Mouse (Mus musculus) embryonic facial prominence, embryonic 13.5 days (tissue): Measurements from ENCODE around the gene Tmem160. TPM values are rescaled to one million over a fixed set of nuclear protein-coding genes. Genes with fewer than 3 reads are reported as not detected.

Source experiments
- ATAC-seq: fragments of 200-750 bp; cut with Nextera tagmentation; 2 replicates; pipeline ENCODE4 v1.8.0; 2017; ENCODE audit warnings: low read depth; ENCODE audit not compliant: insufficient number of reproducible peaks, insufficient read depth, low FRiP score, low TSS enrichment
- H3K27ac ChIP-seq: fragments of 300-500 bp; sonication (generic); 2 replicates; pipeline ENCODE4 v1.5.1; 2015; ENCODE audit warnings: moderate library complexity, mild to moderate bottlenecking, inconsistent platforms
- H3K27me3 ChIP-seq: fragments of 300-500 bp; sonication (generic); 2 replicates; pipeline ENCODE4 v1.6.1; 2015; ENCODE audit warnings: mild to moderate bottlenecking, inconsistent platforms
- H3K36me3 ChIP-seq: fragments of 300-500 bp; sonication (generic); 2 replicates; pipeline ENCODE4 v1.6.1; 2015; ENCODE audit warnings: mild to moderate bottlenecking, inconsistent platforms
- H3K4me1 ChIP-seq: fragments of 300-500 bp; sonication (generic); 2 replicates; pipeline ENCODE4 v1.6.1; 2015; ENCODE audit warnings: inconsistent platforms
- H3K4me2 ChIP-seq: fragments of 300-500 bp; sonication (generic); 2 replicates; pipeline ENCODE4 v1.6.1; 2015; ENCODE audit warnings: moderate library complexity, mild to moderate bottlenecking, inconsistent platforms
- H3K4me3 ChIP-seq: fragments of 300-500 bp; sonication (generic); 2 replicates; pipeline ENCODE4 v1.5.1; 2015; ENCODE audit warnings: mild to moderate bottlenecking, inconsistent platforms
- H3K9ac ChIP-seq: fragments of 300-500 bp; sonication (generic); 2 replicates; pipeline ENCODE4 v1.6.1; 2015; ENCODE audit warnings: mild to moderate bottlenecking, inconsistent platforms
- H3K9me3 ChIP-seq: fragments of 300-500 bp; sonication (generic); 2 replicates; pipeline ENCODE4 v1.6.1; 2016; ENCODE audit warnings: inconsistent platforms
- WGBS: fragments of 180-500 bp; shearing (Covaris S2); methylation state at CpG from one replicate; pipeline ENCODE4 v1.1.7; 2015; ENCODE audit warnings: mixed read lengths; 5-methylcytosine and 5-hydroxymethylcytosine counted together
- polyA plus RNA-seq: library from polyadenylated mRNA; unstranded; fragments of >200 nt; fragmentation: Nextera tagmentation; extraction: Ambion mirVana; gene quantifications from 2 replicates; pipeline ENCODE4 v1.2.1, GENCODE M21; 2015

Tmem160 gene
- polyA plus RNA-seq, 1 experiment from 2014 or later, result 52.1 TPM

GRCm38 (mm10) chr7:16493361-16493760 is 40.8 kb downstream of the Tmem160 start:
- ATAC-seq, result no peak
- 35% methylated on average over 2 of the region's 2 CpGs for WGBS

GRCm38 (mm10) chr7:16496260-16496659 is 43.7 kb downstream of the Tmem160 start:
- H3K9ac ChIP-seq, result no peak overlapping the region
- WGBS, result 82% methylated on average over 3 of the region's 3 CpGs
- H3K9me3 ChIP-seq, result no peaks in the 10 kb centered on the region
- ATAC-seq, result no peak
- no peak overlapping the region for H3K4me3 ChIP-seq
- H3K4me1 ChIP-seq, result peaks cover 5% of the 10 kb centered on the region; the same call in 1 of the 2 replicates
- peaks cover 54% of the 10 kb centered on the region for H3K36me3 ChIP-seq
- no peaks in the 10 kb centered on the region for H3K27me3 ChIP-seq
- no peak overlapping the region for H3K27ac ChIP-seq
- H3K4me2 ChIP-seq, result no peak overlapping the region

More at GRCm38 (mm10) chr7:16493361-16493760, 40.8 kb downstream of the Tmem160 start:
- Histone ChIP-seq H3K36me3 (peaks cover 36% of the 10 kb centered on the region), H3K27me3 (no peaks in the 10 kb centered on the region), H3K27ac (no peak overlapping the region), H3K4me2 (no peak overlapping the region), H3K4me3 (no peak overlapping the region), H3K4me1 (peaks cover 5% of the 10 kb centered on the region; the same call in 1 of the 2 replicates), H3K9ac (no peak overlapping the region), H3K9me3 (no peaks in the 10 kb centered on the region)

GRCm38 (mm10) chr7:16499671-16500104 is 47.1 kb downstream of the Tmem160 start:
- WGBS, result 81% methylated on average over 6 of the region's 6 CpGs
- no peak for ATAC-seq
- no peaks in the 10 kb centered on the region for H3K4me1 ChIP-seq
- no peak overlapping the region for H3K27ac ChIP-seq
- no peak overlapping the region for H3K9ac ChIP-seq
- no peaks in the 10 kb centered on the region for H3K27me3 ChIP-seq
- H3K9me3 ChIP-seq, result no peaks in the 10 kb centered on the region
- H3K36me3 ChIP-seq, result peaks cover 81% of the 10 kb centered on the region
- H3K4me2 ChIP-seq, result no peak overlapping the region
- H3K4me3 ChIP-seq, result no peak overlapping the region

- Histone ChIP-seq H3K36me3 (peaks cover 84% of the 10 kb centered on the region), H3K9ac (no peak overlapping the region), H3K27ac (no peak overlapping the region), H3K27me3 (no peaks in the 10 kb centered on the region), H3K4me3 (no peak overlapping the region), H3K4me2 (no peak overlapping the region), H3K4me1 (no peaks in the 10 kb centered on the region), H3K9me3 (no peaks in the 10 kb centered on the region)
- WGBS, result 92% methylated on average over 4 of the region's 4 CpGs
- ATAC-seq, result no peak
Observed at GRCm38 (mm10) chr7:16501571-16501970, 49.0 kb downstream of the Tmem160 start.

GRCm38 (mm10) chr7:16504573-16505225 is 52.1 kb downstream of the Tmem160 start:
- WGBS, result 81% methylated on average over 2 of the region's 2 CpGs
- no peaks in the 10 kb centered on the region for H3K9me3 ChIP-seq
- no peak overlapping the region for H3K4me3 ChIP-seq
- ATAC-seq, result no peak
- H3K9ac ChIP-seq, result no peak overlapping the region
- H3K27me3 ChIP-seq, result no peaks in the 10 kb centered on the region
- H3K36me3 ChIP-seq, result peaks cover 71% of the 10 kb centered on the region
- no peak overlapping the region for H3K27ac ChIP-seq
- H3K4me1 ChIP-seq, result no peaks in the 10 kb centered on the region
- H3K4me2 ChIP-seq, result no peak overlapping the region

Other genes starting within 250 kb of the Tmem160 start
- gene Dhx34, start 230.7 kb upstream of the Tmem160 start, polyA plus RNA-seq, result 12.7 and 16.2 TPM in 2 replicates
- 0.10 TPM in 1 of 2 replicates, not detected in the other for gene C5ar2, start 208.6 kb upstream of the Tmem160 start, polyA plus RNA-seq
- 1.4 and 1.5 TPM in 2 replicates for gene C5ar1, start 193.2 kb upstream of the Tmem160 start, polyA plus RNA-seq
- gene Inafm1, start 179.2 kb upstream of the Tmem160 start, polyA plus RNA-seq, result 23.9 and 24.3 TPM in 2 replicates
- gene Ccdc9, start 166.0 kb upstream of the Tmem160 start, polyA plus RNA-seq, result 31.0 and 32.9 TPM in 2 replicates
- 4.8 and 5.2 TPM in 2 replicates for gene Bbc3, start 144.4 kb upstream of the Tmem160 start, polyA plus RNA-seq
- gene Sae1, start 65.0 kb upstream of the Tmem160 start, polyA plus RNA-seq, result 373 and 383 TPM in 2 replicates
- gene Zc3h4, start 51.9 kb upstream of the Tmem160 start, polyA plus RNA-seq, result 17.6 and 20.2 TPM in 2 replicates
- gene Npas1, start 24.9 kb downstream of the Tmem160 start, polyA plus RNA-seq, result 0.42 and 0.61 TPM in 2 replicates
- gene Arhgap35, start 162.2 kb downstream of the Tmem160 start, polyA plus RNA-seq, result 23.6 and 24.4 TPM in 2 replicates
- gene Ceacam15, start 222.9 kb downstream of the Tmem160 start, polyA plus RNA-seq, result not detected in 2 replicates